Mouse (Mus musculus): ENCODE data around the gene Baz2b.
"Not testable (repeated sequence)": the region's sequence is repeated elsewhere in the genome, so short reads cannot be mapped to it uniquely, and the experiment has no call there.

The Baz2b gene

DNA sequence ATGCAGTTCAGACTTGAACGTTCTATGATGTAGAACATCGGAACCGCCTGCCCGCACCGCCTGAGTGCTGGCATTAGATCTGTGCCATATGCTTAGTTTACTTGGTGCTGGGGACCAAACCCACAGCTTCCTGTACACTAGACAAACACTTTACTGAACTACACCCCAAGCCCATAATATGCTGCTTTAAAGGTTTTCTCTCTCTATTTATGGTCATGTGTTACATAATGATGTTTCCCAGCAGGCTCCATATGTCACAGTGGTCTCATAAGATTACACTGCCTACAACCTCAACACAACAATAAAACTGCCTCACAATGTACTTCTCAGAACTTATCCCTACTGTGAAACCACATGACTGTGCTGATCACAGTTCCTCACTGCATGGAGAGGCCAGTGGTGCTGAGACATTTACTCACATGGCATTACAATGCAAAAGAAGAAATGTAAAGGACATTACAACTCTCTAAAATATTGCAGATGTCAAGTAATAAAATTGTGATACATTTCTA is 9.5 kb downstream of the Baz2b start:
- DNase-seq (ENCODE audit: low read depth, low spot score), result peak; percentile 12

GRCm38 (mm10) chr2:60196841-60197240 is 12.8 kb downstream of the Baz2b start:
- DNase-seq (ENCODE audit: low read depth, low spot score), result no peak

DNA sequence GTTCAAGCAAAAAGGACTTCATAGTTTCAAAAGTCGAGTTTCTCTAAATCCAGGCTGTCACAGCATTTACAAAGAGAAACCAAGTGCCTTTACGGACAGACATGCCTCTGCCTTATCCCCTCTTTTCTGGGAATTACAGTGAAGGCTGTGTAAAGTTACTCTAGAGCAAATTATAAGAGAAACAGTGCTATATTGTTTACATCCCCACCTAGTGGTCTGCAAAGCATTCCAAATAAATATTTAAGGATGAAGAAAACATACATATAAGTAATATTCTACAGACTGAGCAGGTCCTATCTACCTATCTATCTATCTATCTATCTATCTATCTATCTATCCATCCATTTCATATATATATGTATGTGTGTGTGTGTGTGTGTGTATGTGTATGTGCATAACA is 27.9 kb downstream of the Baz2b start:
- no peak for DNase-seq (ENCODE audit: low read depth, low spot score)

GRCm38 (mm10) chr2:60177490-60177889 is 32.1 kb downstream of the Baz2b start:
- no peak for DNase-seq (ENCODE audit: low read depth, low spot score)

GRCm38 (mm10) chr2:60176087-60176486 is 33.6 kb downstream of the Baz2b start:
- DNase-seq (ENCODE audit: low read depth, low spot score), result no peak

GRCm38 (mm10) chr2:60175078-60175477 is 34.6 kb downstream of the Baz2b start:
- DNase-seq (ENCODE audit: low read depth, low spot score), result no peak

DNA sequence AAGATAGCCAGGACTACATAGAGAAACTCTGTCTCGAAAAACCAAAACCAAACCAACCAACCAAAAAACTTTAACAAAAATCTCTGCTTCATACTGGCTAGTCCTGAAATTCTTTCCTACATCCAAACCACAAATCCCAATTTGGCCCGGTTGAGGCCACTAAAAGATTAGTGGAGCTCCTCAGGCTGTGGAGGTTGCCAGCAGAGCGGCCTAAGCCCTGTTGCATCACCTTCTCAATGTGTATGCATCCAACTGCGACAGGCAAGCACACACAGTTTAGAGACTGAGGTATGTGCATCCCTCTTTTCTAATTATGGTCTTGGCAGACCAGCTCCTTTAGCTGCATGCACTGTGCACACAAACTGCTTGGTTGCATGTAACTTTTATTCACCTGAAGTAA is 36.0 kb downstream of the Baz2b start:
- no peak for DNase-seq (ENCODE audit: low read depth, low spot score)

- peak; percentile 40 for DNase-seq (ENCODE audit: low read depth, low spot score)
Measured at GRCm38 (mm10) chr2:60173190-60173589, 36.4 kb downstream of the Baz2b start.

DNA sequence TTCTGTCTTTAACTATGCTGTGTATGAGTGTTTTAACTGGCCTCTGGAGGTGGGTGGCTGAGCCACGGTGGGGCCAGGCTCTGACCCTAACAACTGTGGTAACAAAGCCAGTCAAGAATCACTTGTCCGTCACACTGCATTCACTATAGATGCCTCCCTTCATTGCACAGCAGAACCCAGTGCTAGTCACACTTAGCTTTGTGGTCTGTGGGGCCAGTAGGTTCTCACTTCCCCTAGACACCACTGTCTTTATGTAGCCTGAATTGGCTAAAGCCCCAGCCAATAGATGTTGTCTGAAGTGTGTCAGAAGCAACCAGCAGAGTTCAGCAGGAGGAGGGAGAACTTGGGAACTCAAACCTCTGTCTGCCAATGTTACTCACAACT is 37.1 kb downstream of the Baz2b start:
- DNase-seq (ENCODE audit: low read depth, low spot score), result no peak

GRCm38 (mm10) chr2:60171786-60172530 is 37.7 kb downstream of the Baz2b start:
- peak; percentile 6 for DNase-seq (ENCODE audit: low read depth, low spot score)

DNA sequence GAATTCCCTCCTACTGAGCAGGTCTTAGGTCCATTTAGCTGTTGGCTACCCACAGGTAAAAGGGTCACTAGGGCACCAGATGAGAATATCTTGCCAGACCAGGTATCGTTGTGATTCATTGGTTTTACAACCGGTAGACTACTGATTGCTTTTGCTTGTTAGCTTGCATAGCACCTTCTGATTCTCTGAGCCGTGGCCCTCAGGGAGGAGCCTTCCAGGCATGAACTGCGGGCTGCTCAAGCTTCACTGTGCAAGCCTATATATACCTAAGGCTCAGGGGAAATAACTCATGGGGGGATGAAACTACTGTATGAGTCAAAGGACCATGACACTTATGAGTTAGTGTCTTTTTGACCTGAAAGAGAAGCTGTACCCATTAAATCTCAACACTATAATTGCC is 42.8 kb downstream of the Baz2b start:
- no peak for DNase-seq (ENCODE audit: low read depth, low spot score)

DNA sequence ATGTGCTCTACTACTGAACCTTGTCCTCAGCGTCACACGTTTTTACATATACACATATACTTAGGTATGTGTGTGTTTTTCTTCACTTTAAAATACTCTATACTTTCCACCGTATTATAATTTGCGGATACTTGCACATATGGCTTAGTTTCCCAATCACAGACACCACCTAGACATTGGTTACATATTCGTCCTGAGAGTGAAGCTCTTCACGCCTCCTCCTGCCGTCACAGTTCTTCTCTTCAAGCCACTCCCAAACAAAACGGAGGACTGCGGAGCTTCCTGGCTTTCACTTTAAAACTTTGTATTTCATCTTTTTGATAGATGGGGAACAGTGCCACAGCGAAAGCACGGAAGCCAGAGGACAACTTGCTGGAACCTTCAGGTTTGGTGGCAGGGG is 44.0 kb downstream of the Baz2b start:
- DNase-seq (ENCODE audit: low read depth, low spot score), result peak; percentile 17

DNA sequence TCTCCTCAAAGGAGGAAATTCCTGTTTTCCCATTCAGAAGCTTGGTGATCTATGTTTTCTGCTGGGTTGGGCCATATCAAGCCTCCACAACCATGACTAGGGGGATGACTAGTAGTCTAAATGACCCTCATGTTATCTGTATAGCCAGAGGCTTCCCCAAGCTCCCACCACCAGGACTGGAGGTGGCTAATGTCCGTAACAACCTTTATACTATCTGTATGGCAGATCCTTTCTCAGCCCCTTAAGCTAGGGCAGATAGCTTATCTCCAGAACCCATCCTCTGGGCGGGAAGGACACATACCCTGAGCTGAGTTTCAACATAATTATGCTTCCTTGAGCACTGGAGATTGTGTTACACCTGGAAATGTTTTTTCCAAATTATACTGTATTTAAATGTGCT is 45.9 kb downstream of the Baz2b start:
- no peak for DNase-seq (ENCODE audit: low read depth, low spot score)

DNA sequence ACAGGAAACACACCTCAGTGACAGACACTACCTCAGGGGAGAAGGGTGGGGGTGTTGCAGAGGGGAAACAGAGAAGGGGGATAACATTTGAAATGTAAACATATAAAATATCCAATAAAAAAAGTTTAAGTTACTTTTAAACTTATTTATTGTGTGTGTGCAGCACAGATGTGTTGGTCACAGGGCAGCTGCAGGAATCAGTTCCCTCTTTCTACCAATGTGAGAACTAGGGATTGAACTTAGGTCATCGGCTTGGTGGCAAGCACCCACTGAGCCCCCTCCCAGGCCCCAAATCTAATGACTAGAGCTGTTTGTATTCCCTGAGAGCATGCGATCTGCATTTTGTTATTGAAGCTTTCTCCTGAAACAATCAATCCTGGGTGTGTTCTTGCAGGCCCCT is 57.2 kb downstream of the Baz2b start:
- no peak for DNase-seq (ENCODE audit: low read depth, low spot score)

GRCm38 (mm10) chr2:60148651-60149050 is 61.0 kb downstream of the Baz2b start:
- DNase-seq (ENCODE audit: low read depth, low spot score), result no peak

GRCm38 (mm10) chr2:60147428-60147827 is 62.2 kb downstream of the Baz2b start:
- no peak for DNase-seq (ENCODE audit: low read depth, low spot score)

DNA sequence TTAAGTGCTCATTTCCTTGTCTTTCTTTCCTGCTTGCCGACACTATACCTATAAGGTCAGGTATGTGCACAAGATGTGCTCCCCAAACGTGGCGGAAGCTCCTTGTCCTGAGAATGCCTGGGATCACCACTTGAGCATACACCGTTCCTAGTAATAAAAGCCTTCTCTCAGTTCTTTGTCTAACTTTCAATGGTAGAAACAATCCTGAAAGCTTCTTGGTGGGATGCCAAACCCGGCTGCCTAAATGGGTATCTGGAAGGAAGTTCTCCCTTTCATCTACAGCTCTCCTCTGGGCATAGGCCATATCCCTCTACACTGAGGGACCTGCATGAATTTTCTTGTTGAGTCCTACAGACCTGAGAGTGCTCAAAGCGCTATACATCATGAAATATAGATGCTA is 63.9 kb downstream of the Baz2b start:
- no peak for DNase-seq (ENCODE audit: low read depth, low spot score)

GRCm38 (mm10) chr2:60143383-60143782 is 66.3 kb downstream of the Baz2b start:
- DNase-seq (ENCODE audit: low read depth, low spot score), result no peak

- DNase-seq (ENCODE audit: low read depth, low spot score), result no peak
Measured at GRCm38 (mm10) chr2:60142281-60142680, 67.4 kb downstream of the Baz2b start.

DNA sequence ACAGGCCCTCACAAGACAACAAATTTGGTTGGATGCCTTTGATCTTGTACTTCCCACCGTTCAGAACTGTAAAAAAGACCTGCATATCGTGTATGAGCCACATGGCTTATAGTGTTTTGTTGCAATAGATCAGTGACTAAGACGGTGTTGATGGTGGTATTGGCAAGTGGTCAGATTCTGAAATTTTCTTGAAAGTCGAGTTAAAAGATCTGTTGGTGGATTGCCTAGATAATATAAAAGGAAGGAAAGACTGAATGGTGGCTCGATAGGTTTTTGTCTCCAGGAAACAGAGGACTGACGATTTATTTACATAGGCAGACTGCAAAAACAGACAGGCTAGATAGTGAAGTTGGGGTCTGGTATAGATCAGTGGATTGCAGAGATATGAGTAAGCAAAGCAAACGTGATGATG is 70.9 kb downstream of the Baz2b start:
- DNase-seq (ENCODE audit: low read depth, low spot score), result no peak

DNA sequence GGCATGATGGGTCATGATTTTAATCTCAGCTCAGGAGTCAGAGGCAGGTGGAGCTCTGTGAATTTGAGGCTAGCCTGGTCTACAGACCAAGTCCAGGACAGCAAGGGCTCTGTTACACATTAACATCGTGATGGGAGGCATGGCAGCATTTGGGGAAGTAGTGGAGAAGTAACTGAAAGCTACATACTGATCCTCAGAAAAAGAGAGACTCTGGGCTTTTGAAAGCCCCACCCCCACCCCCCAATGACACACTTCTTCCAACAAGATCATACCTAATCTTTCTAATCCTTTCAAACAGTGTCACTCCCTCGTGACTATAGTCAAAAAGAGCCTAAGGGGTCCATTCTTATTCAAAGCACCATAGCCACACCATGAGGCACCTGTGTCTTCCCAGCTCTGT is 73.8 kb downstream of the Baz2b start:
- DNase-seq (ENCODE audit: low read depth, low spot score), result no peak

DNA sequence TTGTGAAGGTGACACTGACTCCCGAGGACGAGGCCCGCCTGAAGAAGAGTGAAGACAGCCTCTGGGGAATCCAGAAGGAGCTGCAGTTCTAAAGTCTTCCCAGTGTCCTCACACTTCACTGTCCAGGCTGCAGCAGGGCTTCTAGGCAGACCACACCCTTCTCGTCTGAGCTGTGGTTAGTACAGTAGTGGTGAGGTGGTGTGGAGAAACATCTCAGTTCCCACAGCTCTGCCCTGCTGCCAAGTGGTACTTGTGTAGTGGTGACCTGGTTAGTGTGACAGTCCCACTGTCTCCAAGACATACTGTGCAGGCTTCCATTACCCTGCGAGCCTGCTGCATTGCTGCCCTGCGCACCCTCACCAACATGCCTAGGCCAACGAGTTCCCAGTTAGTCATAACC is 74.7 kb downstream of the Baz2b start:
- DNase-seq (ENCODE audit: low read depth, low spot score), result not testable (repeated sequence)

DNA sequence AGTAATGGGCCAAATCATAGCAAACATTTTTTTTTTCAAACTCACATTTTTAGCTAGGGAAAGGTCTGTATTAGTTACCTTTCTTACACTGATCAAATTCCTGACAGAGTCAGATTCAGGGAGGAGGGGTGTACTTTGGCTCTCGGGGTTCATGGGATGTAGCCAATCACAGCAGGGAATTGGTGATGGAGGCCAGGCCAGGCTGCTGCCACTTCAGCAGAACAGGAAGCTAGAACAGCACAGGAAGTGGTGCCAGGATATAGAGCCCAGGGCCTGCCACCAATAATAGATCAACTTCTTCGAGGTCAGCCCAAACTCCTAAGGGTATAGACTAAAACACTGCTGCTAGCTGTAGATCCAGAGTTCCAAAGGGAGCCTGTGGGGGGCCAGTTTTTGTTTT is 76.6 kb downstream of the Baz2b start:
- DNase-seq (ENCODE audit: low read depth, low spot score), result peak; percentile 22

Data from CD4-positive, CD25-positive, alpha-beta regulatory T cell, adult 2 months (primary cell).